In genomic region chr4:130550511-130550910, GRCm38 (mm10) we compare ENCODE assay signal across 23 mouse cellular contexts. TPM values are rescaled to one million over a fixed set of nuclear protein-coding genes. Genes with fewer than 3 reads are reported as not detected.
DNase-seq lines count a peak whose midpoint lies in the region; ATAC-seq and TF ChIP-seq lines count a peak whose summit lies in the region.
"Had no signal": no experiment of that assay in that cellular context is flagged by ENCODE, and none has a peak within 500 bp of the region (broad histone marks: within the 10 kb centered on the region; RNA-seq: fewer than 3 reads in every experiment).

No protein-coding gene starts in this region.

- intact Hi-C loops in gastrocnemius, postnatal 36 days (cut with DNase I) = no loop called here

- H3K4me3 ChIP-seq in forebrain, embryonic 10.5 days = no peak overlapping the region
- H3K4me3 ChIP-seq in forebrain, embryonic 16.5 days (replicated peaks; ENCODE audit: low read length) = no peak overlapping the region
- no peak overlapping the region for H3K4me3 ChIP-seq in midbrain, embryonic 13.5 days (replicated peaks)
- H3K4me3 ChIP-seq in midbrain, postnatal 0 days (ENCODE audit: low read depth, low read length) = no peak overlapping the region
- H3K4me3 ChIP-seq in neural tube, embryonic 15.5 days (replicated peaks) = no peak overlapping the region
- H3K4me3 ChIP-seq: gastrocnemius, adult 2 months; heart, embryonic 13.5 days; limb, embryonic 12.5 days; myocyte had no signal

- no peak overlapping the region for H3K9ac ChIP-seq in forebrain, embryonic 16.5 days (replicated peaks; ENCODE audit: low read depth, low read length)
- H3K9ac ChIP-seq in midbrain, embryonic 13.5 days (replicated peaks) = no peak overlapping the region
- H3K9ac ChIP-seq in midbrain, postnatal 0 days (replicated peaks; ENCODE audit: low read length, poor library complexity, severe bottlenecking) = no peak overlapping the region
- H3K9ac ChIP-seq in neural tube, embryonic 15.5 days (replicated peaks) = no peak overlapping the region
- H3K9ac ChIP-seq: forebrain, postnatal 0 days; heart, embryonic 13.5 days; limb, embryonic 12.5 days; liver, embryonic 14.5 days had no signal

- H3K4me2 ChIP-seq in forebrain, embryonic 16.5 days (ENCODE audit: low read length) = no peak overlapping the region
- no peak overlapping the region for H3K4me2 ChIP-seq in midbrain, embryonic 13.5 days (replicated peaks)
- no peak overlapping the region for H3K4me2 ChIP-seq in midbrain, postnatal 0 days (ENCODE audit: low read depth, low read length, poor library complexity, severe bottlenecking)
- no peak overlapping the region for H3K4me2 ChIP-seq in neural tube, embryonic 15.5 days
- H3K4me2 ChIP-seq: heart, embryonic 13.5 days; limb, embryonic 12.5 days had no signal

- H3K27ac ChIP-seq in forebrain, embryonic 10.5 days = 0 out of 2 replicates have a peak overlapping the region, but pooled peaks have one; percentile 35
- H3K27ac ChIP-seq in forebrain, embryonic 16.5 days (ENCODE audit: low read length) = no peak overlapping the region
- H3K27ac ChIP-seq in midbrain, embryonic 13.5 days = peak overlapping the region; percentile 57
- no peak overlapping the region for H3K27ac ChIP-seq in midbrain, postnatal 0 days (ENCODE audit: low read depth, low read length)
- H3K27ac ChIP-seq in neural tube, embryonic 15.5 days (replicated peaks) = peak overlapping the region; percentile 28
- H3K27ac ChIP-seq: gastrocnemius, adult 2 months; heart, embryonic 13.5 days; limb, embryonic 12.5 days; liver, embryonic 14.5 days had no signal

- H3K9me3 ChIP-seq in forebrain, embryonic 10.5 days = peaks cover 4% of the 10 kb centered on the region; the same call in 1 of the 2 replicates
- no peaks in the 10 kb centered on the region for H3K9me3 ChIP-seq in forebrain, embryonic 16.5 days (ENCODE audit: control insufficient read depth, low read length)
- no peaks in the 10 kb centered on the region for H3K9me3 ChIP-seq in midbrain, embryonic 13.5 days
- no peaks in the 10 kb centered on the region for H3K9me3 ChIP-seq in midbrain, postnatal 0 days (ENCODE audit: low read length)
- no peaks in the 10 kb centered on the region for H3K9me3 ChIP-seq in neural tube, embryonic 15.5 days (replicated peaks)
- H3K9me3 ChIP-seq: heart, embryonic 13.5 days; limb, embryonic 12.5 days had no signal

- TF ChIP-seq CTCF in midbrain, postnatal 0 days (IDR thresholded peaks at IDR 0.05) = no peak

- peaks cover 20% of the 10 kb centered on the region for H3K36me3 ChIP-seq in forebrain, embryonic 10.5 days (replicated peaks)
- no peaks in the 10 kb centered on the region for H3K36me3 ChIP-seq in forebrain, embryonic 16.5 days (ENCODE audit: control insufficient read depth, insufficient read depth)
- no peaks in the 10 kb centered on the region for H3K36me3 ChIP-seq in midbrain, embryonic 13.5 days
- no peaks in the 10 kb centered on the region; the same call in 1 of the 2 replicates for H3K36me3 ChIP-seq in midbrain, postnatal 0 days (ENCODE audit: insufficient read depth, low read length)
- no peaks in the 10 kb centered on the region for H3K36me3 ChIP-seq in neural tube, embryonic 15.5 days
- H3K36me3 ChIP-seq: heart, embryonic 13.5 days; limb, embryonic 12.5 days had no signal

- H3K4me1 ChIP-seq in forebrain, embryonic 10.5 days = peaks cover 82% of the 10 kb centered on the region
- H3K4me1 ChIP-seq in forebrain, embryonic 16.5 days (replicated peaks; ENCODE audit: control insufficient read depth, insufficient read depth, low read length) = peaks cover 55% of the 10 kb centered on the region
- H3K4me1 ChIP-seq in midbrain, embryonic 13.5 days (replicated peaks) = peaks cover 95% of the 10 kb centered on the region
- peaks cover 19% of the 10 kb centered on the region; the same call in 1 of the 2 replicates for H3K4me1 ChIP-seq in midbrain, postnatal 0 days (ENCODE audit: insufficient read depth, low read length)
- peaks cover 70% of the 10 kb centered on the region for H3K4me1 ChIP-seq in neural tube, embryonic 15.5 days

- no peaks in the 10 kb centered on the region for H3K27me3 ChIP-seq in forebrain, embryonic 10.5 days (ENCODE audit: poor library complexity, severe bottlenecking)
- no peaks in the 10 kb centered on the region for H3K27me3 ChIP-seq in forebrain, embryonic 16.5 days (replicated peaks; ENCODE audit: control insufficient read depth, insufficient read depth, low read length)
- no peaks in the 10 kb centered on the region for H3K27me3 ChIP-seq in midbrain, embryonic 13.5 days
- H3K27me3 ChIP-seq in midbrain, postnatal 0 days (ENCODE audit: insufficient read depth, low read length) = no peaks in the 10 kb centered on the region
- H3K27me3 ChIP-seq in neural tube, embryonic 15.5 days (replicated peaks) = no peaks in the 10 kb centered on the region
- H3K27me3 ChIP-seq: limb, embryonic 12.5 days had no signal

- no peak for ATAC-seq in forebrain, embryonic 16.5 days
- no peak for ATAC-seq in midbrain, embryonic 13.5 days
- no peak for ATAC-seq in midbrain, postnatal 0 days (ENCODE audit: low FRiP score)
- ATAC-seq in neural tube, embryonic 15.5 days (ENCODE audit: low FRiP score) = no peak
- ATAC-seq: forebrain, postnatal 0 days; intestine, embryonic 16.5 days; lung, postnatal 0 days had no signal

- WGBS in forebrain, embryonic 10.5 days = 93% methylated on average over 9 of the region's 9 CpGs
- WGBS in forebrain, embryonic 16.5 days = 87% methylated on average over 9 of the region's 9 CpGs
- WGBS in midbrain, embryonic 13.5 days = 79% methylated on average over 9 of the region's 9 CpGs
- 79% methylated on average over 9 of the region's 9 CpGs for WGBS in midbrain, postnatal 0 days
- WGBS in neural tube, embryonic 15.5 days = 53% methylated on average over 9 of the region's 9 CpGs

- DNase-seq in forebrain, embryonic 10.5 days (ENCODE audit: extremely low spot score, low spot score) = no peak
- DNase-seq in midbrain, postnatal 0 days (ENCODE audit: low spot score) = no peak
- peak; percentile 85 to 89 for DNase-seq in kidney, adult 8-10 months
- no peak for DNase-seq in gastrocnemius, postnatal 36 days
- no peak for DNase-seq in ovary, adult 18-20 months (ENCODE audit: low spot score)
- DNase-seq: adrenal gland, adult 2 months; forebrain, postnatal 0 days; gastrocnemius, adult 2 months; heart, adult 11 months; heart, postnatal 36 days; layer of hippocampus, adult 9-11 months; spleen, adult 18-20 months had no signal

RNA-seq across cellular contexts. Expression of gene Nkain1, which starts 23.5 kb away (rescaled TPM):
- 4.1 and 4.5 TPM in 2 replicates for polyA plus RNA-seq in forebrain, embryonic 10.5 days (2016; fragmentation: Nextera tagmentation; extraction: Ambion mirVana)
- 7.1 and 8.1 TPM in 2 replicates for polyA plus RNA-seq in forebrain, embryonic 16.5 days (2015; fragmentation: Nextera tagmentation; extraction: Ambion mirVana)
- 8.5 and 14.3 TPM in 2 replicates for polyA plus RNA-seq in midbrain, embryonic 13.5 days (2015; fragmentation: Nextera tagmentation; extraction: Ambion mirVana)
- total RNA-seq in midbrain, postnatal 0 days (2014; rRNA removed) = 245 and 267 TPM in 2 replicates
- 8.2 and 10.2 TPM in 2 replicates for polyA plus RNA-seq in midbrain, postnatal 0 days (2015; fragmentation: Nextera tagmentation; extraction: Ambion mirVana)
- polyA plus RNA-seq in neural tube, embryonic 15.5 days (2015; fragmentation: Nextera tagmentation; extraction: Ambion mirVana) = 7.9 and 11.0 TPM in 2 replicates
- 10 to 100 TPM; 12.9 to 13.2 TPM for total RNA-seq in gastrocnemius, postnatal 36 days (2021)
- total RNA-seq: megakaryocyte, adult 5-6 weeks had no signal
- polyA plus RNA-seq: intestine, embryonic 16.5 days; stomach, embryonic 16.5 days had no signal

Comparison
In these comparisons a context has a peak if more than half of its experiments do, and no peak if none do; other contexts are left out.
1. H3K27ac ChIP-seq: peak in forebrain, embryonic 10.5 days (single experiment), midbrain, embryonic 13.5 days (single experiment) and neural tube, embryonic 15.5 days (single experiment); none in forebrain, embryonic 16.5 days (single experiment) and midbrain, postnatal 0 days (single experiment).
2. DNase-seq: peak in kidney, adult 8-10 months (2 of 2); none in forebrain, embryonic 10.5 days (single experiment), midbrain, postnatal 0 days (single experiment), gastrocnemius, postnatal 36 days (0 of 2) and ovary, adult 18-20 months (single experiment).